Mouse (Mus musculus): Measurements from ENCODE around the gene Vmn1r91. TPM values are rescaled to one million over a fixed set of nuclear protein-coding genes. Genes with fewer than 3 reads are reported as not detected.

Gene Vmn1r91
- total and polyA plus RNA-seq, 3 experiments: not detected

Other genes with a start within 250 kb of the Vmn1r91 start
- gene Gm19345, start 247.7 kb upstream of the Vmn1r91 start, total RNA-seq (2012; rRNA removed): 0.59 TPM in 1 of 2 replicates, not detected in the other
- not detected in 2 replicates for gene Gm19345, start 247.7 kb upstream of the Vmn1r91 start, total RNA-seq (2014; rRNA removed)
- 4.1 and 4.3 TPM in 2 replicates for gene Gm19345, start 247.7 kb upstream of the Vmn1r91 start, polyA plus RNA-seq (2012; ENCODE audit: insufficient read length, low read depth)
- 2.5 and 3.2 TPM in 2 replicates for gene Ceacam16, start 238.4 kb upstream of the Vmn1r91 start, total RNA-seq (2012; rRNA removed)
- 0.88 and 1.1 TPM in 2 replicates for gene Ceacam16, start 238.4 kb upstream of the Vmn1r91 start, total RNA-seq (2014; rRNA removed)
- gene Ceacam16, start 238.4 kb upstream of the Vmn1r91 start, polyA plus RNA-seq (2012; ENCODE audit: insufficient read length, low read depth): 6.8 and 7.7 TPM in 2 replicates
- 0.04 and 0.08 TPM in 2 replicates for gene Ceacam19, start 211.7 kb upstream of the Vmn1r91 start, total RNA-seq (2012; rRNA removed)
- gene Ceacam19, start 211.7 kb upstream of the Vmn1r91 start, total RNA-seq (2014; rRNA removed): not detected in 2 replicates
- not detected in 2 replicates for gene Ceacam19, start 211.7 kb upstream of the Vmn1r91 start, polyA plus RNA-seq (2012; ENCODE audit: insufficient read length, low read depth)
- gene Pvr, start 178.5 kb upstream of the Vmn1r91 start, total RNA-seq (2012; rRNA removed): 15.0 and 15.4 TPM in 2 replicates
- gene Pvr, start 178.5 kb upstream of the Vmn1r91 start, total RNA-seq (2014; rRNA removed): 12.7 and 13.1 TPM in 2 replicates
- 8.8 and 13.2 TPM in 2 replicates for gene Pvr, start 178.5 kb upstream of the Vmn1r91 start, polyA plus RNA-seq (2012; ENCODE audit: insufficient read length, low read depth)
- 0.08 TPM in 1 of 2 replicates, not detected in the other for gene Igsf23, start 148.9 kb upstream of the Vmn1r91 start, total RNA-seq (2012; rRNA removed)
- not detected in 2 replicates for gene Igsf23, start 148.9 kb upstream of the Vmn1r91 start, total RNA-seq (2014; rRNA removed)
- gene Igsf23, start 148.9 kb upstream of the Vmn1r91 start, polyA plus RNA-seq (2012; ENCODE audit: insufficient read length, low read depth): not detected in 2 replicates
- gene Ceacam20, start 134.3 kb upstream of the Vmn1r91 start, total RNA-seq (2012; rRNA removed): 1.8 and 1.9 TPM in 2 replicates
- gene Ceacam20, start 134.3 kb upstream of the Vmn1r91 start, total RNA-seq (2014; rRNA removed): 4.3 and 6.6 TPM in 2 replicates
- 4.2 and 5.8 TPM in 2 replicates for gene Ceacam20, start 134.3 kb upstream of the Vmn1r91 start, polyA plus RNA-seq (2012; ENCODE audit: insufficient read length, low read depth)
- 0.21 and 0.34 TPM in 2 replicates for gene Nlrp9b, start 108.2 kb upstream of the Vmn1r91 start, total RNA-seq (2012; rRNA removed)
- 1.4 TPM in 2 replicates for gene Nlrp9b, start 108.2 kb upstream of the Vmn1r91 start, total RNA-seq (2014; rRNA removed)
- gene Nlrp9b, start 108.2 kb upstream of the Vmn1r91 start, polyA plus RNA-seq (2012; ENCODE audit: insufficient read length, low read depth): 1.4 and 2.3 TPM in 2 replicates
- not detected in 2 replicates for gene Gm16442, start 22.9 kb downstream of the Vmn1r91 start, total RNA-seq (2012; rRNA removed)
- not detected in 2 replicates for gene Gm16442, start 22.9 kb downstream of the Vmn1r91 start, total RNA-seq (2014; rRNA removed)
- gene Gm16442, start 22.9 kb downstream of the Vmn1r91 start, polyA plus RNA-seq (2012; ENCODE audit: insufficient read length, low read depth): not detected in 2 replicates
- not detected in 2 replicates for gene Vmn1r93, start 39.4 kb downstream of the Vmn1r91 start, total RNA-seq (2012; rRNA removed)
- gene Vmn1r93, start 39.4 kb downstream of the Vmn1r91 start, total RNA-seq (2014; rRNA removed): not detected in 2 replicates
- not detected in 2 replicates for gene Vmn1r93, start 39.4 kb downstream of the Vmn1r91 start, polyA plus RNA-seq (2012; ENCODE audit: insufficient read length, low read depth)
- gene Vmn1r94, start 68.7 kb downstream of the Vmn1r91 start, total RNA-seq (2012; rRNA removed): not detected in 2 replicates
- not detected in 2 replicates for gene Vmn1r94, start 68.7 kb downstream of the Vmn1r91 start, total RNA-seq (2014; rRNA removed)
- not detected in 2 replicates for gene Vmn1r94, start 68.7 kb downstream of the Vmn1r91 start, polyA plus RNA-seq (2012; ENCODE audit: insufficient read length, low read depth)
- gene Vmn1r95, start 94.0 kb downstream of the Vmn1r91 start, total RNA-seq (2012; rRNA removed): not detected in 2 replicates
- not detected in 2 replicates for gene Vmn1r95, start 94.0 kb downstream of the Vmn1r91 start, total RNA-seq (2014; rRNA removed)
- gene Vmn1r95, start 94.0 kb downstream of the Vmn1r91 start, polyA plus RNA-seq (2012; ENCODE audit: insufficient read length, low read depth): not detected in 2 replicates
- not detected in 2 replicates for gene Gm6164, start 105.9 kb downstream of the Vmn1r91 start, total RNA-seq (2012; rRNA removed)
- not detected in 2 replicates for gene Gm6164, start 105.9 kb downstream of the Vmn1r91 start, total RNA-seq (2014; rRNA removed)
- not detected in 2 replicates for gene Gm6164, start 105.9 kb downstream of the Vmn1r91 start, polyA plus RNA-seq (2012; ENCODE audit: insufficient read length, low read depth)
- not detected in 2 replicates for gene Gm4498, start 134.1 kb downstream of the Vmn1r91 start, total RNA-seq (2012; rRNA removed)
- not detected in 2 replicates for gene Gm4498, start 134.1 kb downstream of the Vmn1r91 start, total RNA-seq (2014; rRNA removed)
- not detected in 2 replicates for gene Gm4498, start 134.1 kb downstream of the Vmn1r91 start, polyA plus RNA-seq (2012; ENCODE audit: insufficient read length, low read depth)
- not detected in 2 replicates for gene Gm5890, start 163.2 kb downstream of the Vmn1r91 start, total RNA-seq (2012; rRNA removed)
- gene Gm5890, start 163.2 kb downstream of the Vmn1r91 start, total RNA-seq (2014; rRNA removed): not detected in 2 replicates
- not detected in 2 replicates for gene Gm5890, start 163.2 kb downstream of the Vmn1r91 start, polyA plus RNA-seq (2012; ENCODE audit: insufficient read length, low read depth)
- not detected in 2 replicates for gene Gm4133, start 234.4 kb downstream of the Vmn1r91 start, total RNA-seq (2012; rRNA removed)
- not detected in 2 replicates for gene Gm4133, start 234.4 kb downstream of the Vmn1r91 start, total RNA-seq (2014; rRNA removed)
- gene Gm4133, start 234.4 kb downstream of the Vmn1r91 start, polyA plus RNA-seq (2012; ENCODE audit: insufficient read length, low read depth): not detected in 2 replicates

Measured in CH12.LX (cell line).